Mouse (Mus musculus) urinary bladder, postnatal 25 days (tissue): ENCODE measurements around the gene Hoxa2.
A peak's percentile ranks its signal among the peaks of the same experiment; 100 is the strongest.

ENCODE experiments used
- DNase-seq: peaks from one replicate; pipeline ENCODE4 v3.0.0; 2022; ENCODE audit warnings: low spot score

Gene Hoxa2

DNA sequence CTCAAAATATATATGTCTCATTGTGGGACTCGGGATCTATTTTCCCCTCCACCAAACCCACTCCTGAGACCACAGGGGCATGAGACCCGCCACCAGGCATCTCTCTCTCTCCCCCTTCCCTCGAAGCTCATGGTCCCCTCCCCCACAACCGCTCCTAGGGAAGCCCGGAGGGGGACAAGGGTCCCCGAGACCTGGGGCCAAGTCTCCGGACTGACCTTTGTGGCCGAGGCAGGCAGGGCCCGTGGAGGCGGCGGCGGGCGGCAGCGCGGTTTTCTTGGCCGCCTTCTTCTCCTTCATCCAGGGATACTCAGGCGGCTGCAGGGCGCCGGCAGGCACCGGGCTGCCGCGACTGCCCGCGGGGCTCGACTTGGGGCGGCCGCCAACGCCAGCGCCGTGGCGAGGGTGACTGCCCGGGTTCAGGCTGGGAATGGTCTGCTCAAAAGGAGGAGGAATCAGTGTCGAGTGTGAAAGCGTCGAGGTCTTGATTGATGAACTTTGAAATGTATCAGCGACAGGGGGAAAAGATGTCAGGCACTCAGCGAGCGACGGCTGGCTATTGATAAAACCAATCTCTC lies 493 bp downstream of the Hoxa2 start:
- no peak for DNase-seq

DNA sequence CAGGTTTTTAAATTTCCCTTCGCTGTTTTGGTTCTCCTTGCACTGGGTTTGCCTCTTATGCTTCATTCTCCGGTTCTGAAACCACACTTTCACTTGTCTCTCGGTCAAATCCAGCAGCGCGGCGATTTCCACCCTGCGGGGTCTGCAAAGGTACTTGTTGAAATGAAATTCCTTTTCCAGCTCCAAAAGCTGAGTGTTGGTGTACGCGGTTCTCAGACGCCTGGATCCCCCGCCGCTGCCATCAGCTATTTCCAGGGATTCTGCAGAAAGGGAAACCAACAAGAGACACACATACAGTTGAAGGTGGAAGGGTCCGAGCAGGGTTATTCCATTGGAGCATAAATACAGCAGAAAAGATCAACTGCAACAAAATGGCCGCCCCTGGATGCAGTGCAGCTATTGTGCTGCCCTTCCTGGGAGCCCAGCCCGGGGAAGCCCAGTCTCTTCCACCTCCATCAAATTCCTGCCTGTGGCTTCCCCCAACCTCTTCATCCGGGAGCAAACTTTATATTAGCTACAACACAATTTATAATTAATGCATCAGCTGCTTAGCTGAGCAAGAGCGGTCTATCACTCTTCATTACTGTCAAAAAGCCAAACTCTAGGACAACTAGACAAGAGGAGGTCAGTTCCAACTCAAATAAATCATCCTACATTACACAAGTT lies 1.1 kb downstream of the Hoxa2 start:
- DNase-seq: no peak

DNA sequence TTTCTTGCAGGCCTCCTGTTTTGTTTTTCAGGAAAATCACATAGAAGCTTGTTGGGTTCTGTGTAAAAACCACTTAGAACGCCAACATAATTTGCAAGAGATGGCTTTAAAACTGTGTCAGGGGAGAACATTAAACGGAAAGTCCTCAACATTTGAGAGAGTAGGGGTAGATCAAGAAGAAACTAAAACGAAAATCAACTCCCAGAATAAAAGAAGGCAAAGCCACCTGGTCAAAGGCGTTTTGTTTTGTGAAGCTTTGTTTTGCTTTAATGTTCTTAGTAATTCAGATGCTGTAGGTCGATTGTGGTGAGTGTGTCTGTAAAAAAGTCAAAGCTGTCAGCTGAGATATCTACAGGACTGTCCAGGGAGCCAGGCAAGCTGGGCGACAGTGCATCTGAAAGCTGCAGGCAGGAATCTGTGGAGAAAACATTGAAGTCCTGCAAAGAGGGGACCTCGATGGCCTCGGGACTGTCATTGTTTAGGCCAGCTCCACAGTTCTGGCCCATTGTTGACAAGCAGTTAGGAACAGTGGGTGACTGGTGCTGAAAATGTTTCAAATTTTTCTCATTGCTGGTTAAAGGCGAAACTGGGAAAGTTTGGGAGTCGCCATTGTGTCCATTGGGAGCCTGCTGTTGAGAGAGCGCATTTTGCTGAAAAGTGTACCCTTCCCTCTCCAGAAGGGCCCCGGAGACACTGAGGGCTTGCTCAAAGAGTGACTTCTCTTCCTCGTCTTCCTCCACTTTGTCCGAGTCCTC lies 1.8 kb downstream of the Hoxa2 start:
- no peak for DNase-seq

DNA sequence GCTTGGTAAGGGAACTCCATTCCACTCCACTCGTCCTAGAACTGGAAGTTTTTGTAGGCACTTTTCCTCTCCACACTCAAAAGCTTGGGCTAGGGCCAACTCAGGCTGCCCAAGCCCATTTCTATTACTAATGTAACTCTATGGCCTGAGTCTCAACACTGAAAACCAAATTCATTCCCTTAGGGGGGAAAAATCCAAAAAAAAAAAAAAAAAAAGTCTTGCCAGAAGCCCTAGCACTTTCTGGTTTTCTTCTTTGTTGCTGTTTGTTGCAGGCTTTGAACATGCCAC lies 2.6 kb downstream of the Hoxa2 start:
- DNase-seq: no peak

DNA sequence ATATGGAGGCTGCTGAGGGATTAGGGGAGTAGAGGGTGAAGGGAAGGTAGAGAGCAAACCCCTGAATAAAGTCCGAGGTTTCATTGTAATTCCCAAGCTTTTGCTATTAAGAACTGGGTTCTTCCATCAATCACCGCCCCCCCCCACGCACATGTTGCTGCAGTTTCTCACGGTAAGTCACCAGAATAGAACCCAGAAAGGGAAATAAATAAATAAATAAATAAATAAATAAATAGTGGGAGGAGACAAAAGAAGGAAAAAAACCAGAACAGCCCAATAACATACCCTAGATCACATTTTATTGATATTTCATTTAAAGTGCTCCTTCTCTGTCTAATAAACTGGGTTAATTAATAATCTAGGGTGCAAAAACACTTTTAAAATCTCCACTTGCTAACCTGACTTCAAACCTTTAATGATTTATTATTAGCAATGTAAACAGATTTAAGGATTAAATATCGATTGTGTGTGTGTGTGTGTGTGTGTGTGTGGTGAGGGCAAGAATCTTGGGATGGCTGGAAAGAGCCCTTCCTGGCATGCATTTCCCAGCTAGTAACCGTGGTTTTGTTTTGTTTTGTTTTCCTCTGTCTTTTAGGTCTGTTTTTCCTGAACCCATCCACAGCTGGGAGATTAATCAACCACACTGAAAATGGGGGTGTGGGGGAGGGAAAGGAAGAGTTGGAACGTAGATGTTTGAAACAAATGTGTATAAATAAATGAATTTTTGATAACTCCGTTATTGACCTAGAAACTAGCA lies 3.1 kb downstream of the Hoxa2 start:
- DNase-seq: no peak

DNA sequence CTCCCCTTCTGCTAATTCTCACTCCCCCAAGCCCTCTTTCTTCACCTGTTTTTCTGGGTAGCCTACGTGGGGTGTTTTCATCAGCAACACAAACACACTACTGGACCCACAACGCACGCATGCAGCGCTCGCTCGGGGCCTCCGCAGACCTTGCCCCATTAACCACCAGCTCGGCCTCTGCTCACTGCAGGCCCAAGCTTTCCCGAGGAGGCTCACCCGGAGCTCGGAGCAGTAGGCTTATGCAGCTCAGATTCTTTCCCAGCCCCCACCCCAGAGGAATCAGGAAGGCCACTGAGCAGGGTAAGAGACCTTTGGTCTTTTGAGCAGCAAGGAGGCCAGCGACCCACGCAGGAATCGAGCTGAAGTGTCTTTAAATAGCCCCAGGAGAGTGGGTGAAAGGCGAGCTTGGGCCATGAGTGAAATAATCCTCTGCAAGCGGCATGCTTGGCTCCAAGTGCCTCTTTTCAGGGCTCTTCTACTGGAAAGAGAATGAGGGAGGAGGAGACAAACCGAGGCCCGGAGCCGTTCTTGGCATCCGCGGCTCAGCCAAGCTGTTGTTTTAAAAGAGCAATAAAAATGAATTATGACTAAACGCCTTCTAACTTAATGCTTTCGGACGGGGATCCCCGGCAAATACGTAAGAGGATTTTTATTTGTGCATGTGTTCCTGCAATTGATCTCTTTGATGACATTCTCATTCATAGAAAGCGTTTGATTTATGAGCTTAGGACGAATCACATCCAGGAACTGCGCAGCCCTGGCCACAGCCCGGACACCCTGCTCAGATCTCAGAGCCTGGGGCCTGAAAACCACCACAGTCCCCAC lies 3.9 kb downstream of the Hoxa2 start:
- DNase-seq: no peak

DNA sequence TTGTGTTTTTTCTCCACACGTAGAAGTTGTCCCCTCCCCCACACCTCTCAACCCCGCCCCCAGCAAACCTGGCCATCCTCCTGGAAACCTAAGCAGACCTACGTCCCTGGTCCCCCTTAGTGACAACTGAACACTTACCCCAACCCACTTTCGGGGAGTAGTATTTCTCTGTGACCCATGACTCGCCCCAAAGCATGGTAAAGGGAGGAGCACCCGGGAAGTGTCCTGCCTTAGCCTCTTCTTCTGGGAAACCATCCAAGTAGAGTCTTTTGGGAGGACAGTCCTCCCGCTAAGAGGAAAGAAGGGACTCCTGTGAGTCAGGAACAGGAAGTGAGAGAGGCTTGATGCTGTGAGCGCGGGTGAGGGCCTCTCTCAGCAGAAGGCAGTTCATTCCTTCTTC lies 4.7 kb downstream of the Hoxa2 start:
- no peak for DNase-seq

DNA sequence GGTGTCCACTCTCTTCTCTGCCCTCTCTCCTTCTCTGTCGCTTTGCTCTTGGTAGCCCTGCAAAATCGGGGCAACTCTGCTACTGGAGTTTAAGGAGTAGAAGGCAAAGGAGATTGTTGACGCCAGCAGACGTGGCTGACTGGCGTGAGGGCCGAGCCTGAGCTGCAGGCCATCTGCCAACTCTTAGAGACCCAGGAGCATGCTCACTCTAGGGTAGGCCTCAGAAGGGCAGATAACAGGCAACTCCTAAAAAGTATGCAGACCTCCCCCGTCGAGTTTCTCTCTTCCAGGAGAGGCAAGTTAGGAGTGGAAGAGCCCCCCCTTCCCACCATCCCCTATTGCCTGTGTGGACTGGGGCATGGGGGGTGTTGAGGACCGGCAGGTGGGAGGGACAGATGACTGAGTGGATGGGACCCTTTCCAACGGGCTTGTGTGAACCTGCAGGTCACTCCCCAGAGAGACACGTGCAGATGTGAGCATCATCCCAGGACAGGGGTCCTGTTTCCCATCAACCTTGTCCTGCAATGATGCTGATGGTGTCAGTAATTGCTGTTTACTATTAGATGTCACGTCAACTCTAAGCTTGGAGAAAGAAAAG lies 5.4 kb downstream of the Hoxa2 start:
- DNase-seq: no peak

DNA sequence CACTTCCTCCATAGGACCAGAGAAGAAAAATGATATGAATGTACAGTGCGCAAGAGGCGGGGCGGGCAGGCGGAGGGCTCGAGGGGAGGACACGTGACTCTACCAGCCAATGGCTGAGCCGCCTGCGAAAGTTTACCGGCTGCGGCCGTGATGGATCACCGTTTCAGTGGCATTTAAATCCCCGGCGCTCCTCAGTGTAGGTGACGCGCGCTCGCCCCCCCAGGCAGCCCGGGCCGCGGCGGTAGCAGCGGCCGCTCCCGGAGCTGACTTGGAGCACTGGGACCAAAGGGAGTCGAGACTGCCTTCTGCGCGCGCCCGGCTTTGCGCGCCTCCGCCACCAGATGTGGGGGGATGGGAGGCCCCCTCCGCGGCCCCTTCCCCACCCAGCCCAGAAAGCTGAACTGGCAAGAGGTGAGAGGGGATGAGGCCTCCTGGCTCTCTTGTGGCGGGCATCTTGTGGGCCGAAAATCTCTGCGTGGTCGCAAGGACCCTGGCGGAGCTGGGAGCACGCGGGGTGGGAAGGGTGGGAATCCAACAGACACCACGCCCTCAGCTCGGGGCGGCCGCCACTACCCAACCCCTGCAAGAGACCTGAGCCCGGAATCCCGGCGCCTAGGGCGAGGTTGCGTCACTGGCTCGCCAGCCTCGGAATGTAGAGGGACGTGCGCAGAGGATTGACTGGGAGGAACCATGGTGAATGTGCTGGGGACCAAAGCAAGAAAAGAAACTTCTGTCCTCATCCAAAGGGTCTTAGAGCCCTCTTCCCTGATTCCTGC lies 6.2 kb downstream of the Hoxa2 start, which contains the start of gene Hoxa1:
Hoxa1 (minus strand) TSS at position 42 of the 776 bp plus-strand sequence.
- DNase-seq: peak; percentile 73

DNA sequence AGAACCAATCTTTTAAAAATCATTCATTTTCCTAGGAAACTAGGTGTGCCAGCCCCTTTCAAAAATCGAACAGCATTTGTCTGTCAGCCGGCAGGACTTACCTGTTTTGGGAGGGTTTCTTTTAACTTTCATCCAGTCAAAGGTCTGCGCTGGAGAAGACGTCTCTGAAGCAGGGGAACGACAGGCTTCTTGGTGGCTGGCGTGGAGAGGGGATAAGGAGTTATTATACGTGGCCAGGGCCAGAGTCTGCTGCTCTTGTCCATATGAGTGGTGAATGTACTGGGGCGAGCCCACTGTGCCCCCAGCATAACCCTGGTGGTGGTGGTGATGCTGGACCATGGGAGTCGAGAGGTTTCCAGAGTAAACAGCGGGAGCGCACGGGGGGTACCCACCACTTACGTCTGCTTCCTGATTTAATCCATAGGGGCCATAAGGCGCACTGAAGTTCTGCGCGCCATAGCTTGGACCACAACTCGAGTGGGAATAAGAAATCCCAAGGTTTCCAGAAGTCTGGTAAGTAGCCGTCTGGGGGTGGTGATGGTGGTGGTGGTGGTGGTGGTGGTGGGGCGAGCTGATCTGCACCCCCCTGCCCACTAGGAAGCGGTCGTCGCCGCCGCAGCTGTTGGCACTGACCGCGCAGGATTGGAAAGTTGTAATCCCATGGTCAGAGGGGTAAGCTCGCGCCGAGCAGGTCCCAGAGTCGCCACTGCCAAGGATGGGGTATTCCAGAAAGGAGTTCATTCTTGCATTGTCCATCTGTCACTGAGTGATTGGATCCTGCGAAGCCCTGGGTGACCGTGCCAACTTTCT lies 7.0 kb downstream of the Hoxa2 start:
- no peak for DNase-seq

DNA sequence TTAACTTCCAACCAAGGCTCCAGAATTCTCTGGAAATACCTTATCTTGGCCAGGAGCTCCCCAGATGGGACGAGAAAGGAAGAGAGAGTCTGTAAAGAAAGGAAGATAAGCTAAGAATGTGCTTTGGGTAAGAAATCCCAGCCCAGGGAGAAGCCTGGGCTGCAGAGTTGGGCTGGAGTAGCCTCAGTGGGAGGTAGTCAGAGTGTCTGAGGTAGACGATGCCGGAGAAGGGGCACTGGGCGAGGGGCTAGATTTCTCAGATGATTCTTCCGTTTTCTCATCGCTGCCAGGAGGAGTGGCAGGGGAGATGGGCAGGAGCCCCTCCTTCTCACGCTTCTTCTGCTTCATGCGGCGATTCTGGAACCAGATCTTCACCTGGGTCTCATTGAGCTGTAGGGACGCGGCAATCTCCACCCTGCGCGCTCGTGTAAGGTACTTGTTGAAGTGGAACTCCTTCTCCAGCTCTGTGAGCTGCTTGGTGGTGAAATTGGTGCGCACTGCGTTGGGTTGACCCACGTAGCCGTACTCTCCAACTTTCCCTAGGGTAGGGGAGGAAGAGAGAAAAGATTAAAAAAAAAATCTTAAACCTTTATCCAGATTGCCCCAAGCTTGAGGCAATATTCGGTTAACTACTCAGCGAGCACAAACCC lies 8.0 kb downstream of the Hoxa2 start:
- DNase-seq: no peak

DNA sequence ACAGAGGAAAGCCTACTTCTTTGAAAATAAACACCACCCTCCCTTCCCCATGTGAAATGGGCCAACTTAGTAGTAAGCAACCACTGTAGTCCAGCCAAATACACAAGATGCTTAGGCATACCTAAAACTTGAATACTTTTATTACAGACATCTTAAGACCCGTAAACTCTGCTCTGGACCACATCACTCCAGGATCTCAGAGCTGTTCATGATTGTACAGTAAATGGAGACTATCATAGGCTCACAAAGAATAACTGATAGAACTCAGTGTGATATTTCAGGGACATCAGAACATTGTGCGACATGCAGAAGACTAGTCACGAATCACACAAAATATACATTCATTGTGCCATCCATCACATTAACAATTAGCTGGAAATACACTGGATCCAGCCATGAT lies 9.2 kb downstream of the Hoxa2 start:
- DNase-seq: no peak

DNA sequence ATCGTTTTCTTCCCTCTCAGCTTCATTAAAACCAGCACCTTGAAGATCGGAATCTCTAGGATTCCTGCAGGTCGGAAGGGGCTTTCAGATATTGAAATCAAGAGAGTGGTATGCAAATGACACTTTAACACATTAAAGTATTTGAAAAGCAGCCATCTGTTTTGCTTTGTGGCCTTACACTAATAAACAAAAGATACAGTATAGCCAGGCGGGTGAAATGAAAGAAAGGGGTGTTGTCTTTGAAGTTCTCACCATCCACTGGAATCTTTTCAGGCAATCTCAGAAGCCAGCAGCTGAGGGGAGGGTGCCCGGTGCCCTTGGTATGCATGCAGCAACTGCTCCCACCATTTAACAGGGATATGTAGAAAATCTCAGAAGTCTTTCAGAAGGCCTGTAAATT lies 10.6 kb downstream of the Hoxa2 start:
- no peak for DNase-seq

DNA sequence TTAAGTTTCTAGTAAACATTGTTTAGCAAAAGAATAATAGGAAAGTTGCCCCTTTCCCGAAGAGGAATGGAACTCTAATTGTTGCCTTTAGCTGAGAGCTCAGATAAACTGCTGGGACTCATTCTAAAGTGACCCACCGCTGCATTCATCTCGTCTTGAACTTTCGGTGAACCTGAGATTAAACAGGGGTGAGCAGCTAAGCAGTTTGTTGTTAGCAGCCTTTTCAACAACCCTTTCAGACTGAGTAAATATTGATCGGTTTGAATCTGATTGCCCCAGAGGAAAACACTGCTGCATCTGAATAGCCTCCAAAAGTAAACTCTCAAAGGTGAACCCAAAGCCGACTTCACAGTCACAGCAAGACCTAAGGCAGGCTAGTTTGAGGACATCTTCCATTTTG lies 11.4 kb downstream of the Hoxa2 start:
- no peak for DNase-seq

DNA sequence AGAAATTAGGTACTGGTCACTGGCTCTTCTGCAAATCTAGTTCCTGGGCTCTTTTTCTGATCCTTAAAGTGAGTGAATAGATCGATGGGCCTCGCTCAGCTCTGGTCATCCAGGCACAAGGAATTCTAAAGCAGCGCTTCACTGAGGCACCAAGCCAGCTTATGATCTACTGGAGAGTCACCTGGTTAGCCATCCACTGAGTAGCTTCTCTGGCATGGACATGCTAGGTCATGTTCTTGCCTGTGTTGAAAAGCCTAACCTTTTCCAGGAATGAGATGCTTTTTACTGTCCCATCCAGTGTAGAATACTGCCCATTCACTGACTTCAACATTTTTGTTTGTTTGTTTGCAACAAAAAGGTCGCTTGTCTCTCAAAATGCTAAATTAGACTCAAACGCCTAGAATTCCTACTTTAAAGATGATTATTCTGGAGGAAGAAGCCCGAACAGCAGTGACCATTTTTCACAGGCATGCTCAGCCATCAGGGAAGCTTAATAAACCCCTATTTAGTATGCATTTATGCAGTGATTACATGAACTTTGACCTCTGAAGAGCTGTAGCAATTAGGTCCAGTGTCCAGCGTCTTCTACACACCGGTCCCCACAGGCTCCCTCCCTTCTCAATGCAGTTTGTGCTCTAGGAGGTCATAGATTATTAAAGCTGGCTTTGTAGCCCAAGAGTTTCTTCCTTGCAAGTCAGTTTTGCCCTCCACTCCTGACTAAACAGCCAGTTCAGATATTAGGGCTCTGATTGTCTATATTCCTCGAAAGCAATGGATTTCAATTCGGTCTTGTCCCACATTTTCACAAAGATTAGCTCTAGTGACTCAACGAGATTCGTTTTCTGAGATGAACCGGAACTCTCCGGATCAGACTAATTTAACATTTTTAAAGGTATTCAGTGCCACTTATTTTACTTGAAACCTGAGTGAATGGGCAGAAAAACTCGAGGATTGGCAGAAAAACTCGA lies 12.1 kb downstream of the Hoxa2 start:
- no peak for DNase-seq

DNA sequence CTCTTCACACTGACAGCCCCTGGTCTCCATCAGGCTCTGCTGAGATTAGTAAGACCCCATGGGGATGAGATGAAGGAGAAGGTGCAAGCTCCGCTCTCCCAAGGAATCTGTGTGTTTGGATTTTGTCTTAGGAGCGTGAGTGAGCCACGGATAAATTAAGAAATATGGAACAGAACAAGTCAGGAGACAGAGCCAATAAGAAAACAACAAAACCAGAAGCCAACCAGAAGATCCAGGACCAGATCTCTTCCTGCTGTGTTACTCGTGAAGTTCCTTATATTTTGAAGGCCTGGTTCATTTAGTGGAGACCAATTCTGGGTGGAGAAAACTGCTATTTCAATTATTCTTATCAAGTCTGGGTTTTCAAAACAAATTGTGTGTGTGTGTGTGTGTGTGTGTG lies 13.1 kb downstream of the Hoxa2 start:
- no peak for DNase-seq

DNA sequence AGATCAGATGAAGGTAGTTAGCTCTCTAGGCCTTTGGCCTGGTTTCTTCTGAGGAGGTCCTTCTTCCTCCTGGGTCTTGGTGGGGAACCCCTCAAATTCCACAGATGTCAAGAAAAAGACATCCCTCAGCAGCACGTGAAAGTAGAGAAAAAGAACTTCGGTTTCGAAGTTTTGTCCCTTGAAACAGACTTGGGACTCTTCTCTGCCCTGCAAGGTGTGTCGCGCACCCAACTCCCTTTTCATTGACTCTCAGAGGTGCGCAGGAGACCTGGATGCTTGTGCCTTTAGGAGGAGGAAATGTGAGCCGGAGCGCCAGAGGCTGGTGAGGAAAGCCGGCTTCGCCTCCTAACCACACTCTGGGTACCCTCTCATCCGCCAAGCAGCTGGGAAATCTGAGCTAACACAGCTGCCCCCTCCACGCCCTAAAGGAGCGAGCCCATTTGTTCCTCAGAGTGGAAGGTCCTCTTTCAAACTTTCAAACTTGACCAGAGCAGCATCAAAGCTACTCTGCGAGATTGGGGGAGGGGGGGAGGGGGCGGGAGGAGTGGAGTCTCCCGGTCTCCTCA lies 14.1 kb downstream of the Hoxa2 start:
- no peak for DNase-seq

DNA sequence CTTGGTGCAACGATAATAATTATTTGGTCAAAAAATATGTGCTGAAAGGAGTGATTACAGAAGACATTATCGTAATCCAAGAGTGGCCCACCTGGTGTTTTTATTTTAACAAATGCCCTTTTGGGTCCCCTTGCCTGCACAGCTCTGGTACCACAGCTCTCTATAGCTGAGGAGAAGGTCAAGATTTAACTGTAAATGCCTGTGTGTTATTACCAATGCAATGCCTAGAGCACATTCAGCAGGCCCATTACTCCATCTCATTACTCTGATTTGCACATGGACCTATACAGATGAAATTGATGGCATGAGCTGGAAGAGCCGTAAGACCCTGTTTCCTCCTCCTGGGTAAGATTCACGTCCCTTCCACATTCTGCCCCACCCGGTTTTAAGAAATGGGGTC lies 25.5 kb downstream of the Hoxa2 start:
- DNase-seq: no peak
